Mouse (Mus musculus) small intestine, adult 2 months (tissue): ENCODE data around the gene Cflar.

Source experiments
- CTCF ChIP-seq: fragments of 200-500 bp; IDR thresholded peaks from 2 replicates; pipeline ENCODE4 v1.5.1; 2012; ENCODE audit warnings: low read depth, mild to moderate bottlenecking, control low read depth, inconsistent platforms, low read length, moderate library complexity, mixed read lengths; ENCODE audit not compliant: insufficient replicate concordance, insufficient read length; ENCODE audit errors: extremely low read depth
- POLR2A ChIP-seq: fragments of 200-500 bp; IDR thresholded peaks from 2 replicates; pipeline ENCODE4 v1.6.1; 2012; ENCODE audit warnings: low read depth, mild to moderate bottlenecking, control low read depth, inconsistent platforms, low read length, moderate library complexity

DNA sequence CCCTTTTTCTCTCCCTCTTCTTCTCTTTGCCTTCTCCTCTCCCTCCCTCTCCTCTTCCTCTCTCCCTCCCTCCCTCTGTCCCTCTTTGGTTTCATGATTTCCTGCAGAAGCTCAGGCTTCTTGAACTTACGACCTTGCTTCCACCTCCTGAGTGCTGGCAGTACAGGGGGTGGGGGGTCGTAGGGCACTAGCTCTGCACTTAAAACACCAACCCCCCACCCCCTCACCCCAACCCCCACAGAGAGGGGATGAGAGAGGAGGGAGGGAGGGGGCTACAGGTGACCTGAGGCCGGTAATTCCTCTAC is 84.7 kb downstream of the Cflar start:
- TF ChIP-seq CTCF (no peak), POLR2A (no peak)
